Mouse (Mus musculus) embryonic facial prominence, embryonic 13.5 days (tissue): ENCODE measurements around the gene Alpk1. TPM values are rescaled to one million over a fixed set of nuclear protein-coding genes. Genes with fewer than 3 reads are reported as not detected.
A peak's percentile ranks its signal among the peaks of the same experiment; 100 is the strongest.

Experiments used
- ATAC-seq: fragments of 200-750 bp; cut with Nextera tagmentation; 2 replicates; pipeline ENCODE4 v1.8.0; 2017; ENCODE audit warnings: low read depth; ENCODE audit not compliant: insufficient number of reproducible peaks, insufficient read depth, low FRiP score, low TSS enrichment
- H3K27ac ChIP-seq: fragments of 300-500 bp; sonication (generic); 2 replicates; pipeline ENCODE4 v1.5.1; 2015; ENCODE audit warnings: moderate library complexity, mild to moderate bottlenecking, inconsistent platforms
- H3K27me3 ChIP-seq: fragments of 300-500 bp; sonication (generic); 2 replicates; pipeline ENCODE4 v1.6.1; 2015; ENCODE audit warnings: mild to moderate bottlenecking, inconsistent platforms
- H3K36me3 ChIP-seq: fragments of 300-500 bp; sonication (generic); 2 replicates; pipeline ENCODE4 v1.6.1; 2015; ENCODE audit warnings: mild to moderate bottlenecking, inconsistent platforms
- H3K4me1 ChIP-seq: fragments of 300-500 bp; sonication (generic); 2 replicates; pipeline ENCODE4 v1.6.1; 2015; ENCODE audit warnings: inconsistent platforms
- H3K4me2 ChIP-seq: fragments of 300-500 bp; sonication (generic); 2 replicates; pipeline ENCODE4 v1.6.1; 2015; ENCODE audit warnings: moderate library complexity, mild to moderate bottlenecking, inconsistent platforms
- H3K4me3 ChIP-seq: fragments of 300-500 bp; sonication (generic); 2 replicates; pipeline ENCODE4 v1.5.1; 2015; ENCODE audit warnings: mild to moderate bottlenecking, inconsistent platforms
- H3K9ac ChIP-seq: fragments of 300-500 bp; sonication (generic); 2 replicates; pipeline ENCODE4 v1.6.1; 2015; ENCODE audit warnings: mild to moderate bottlenecking, inconsistent platforms
- H3K9me3 ChIP-seq: fragments of 300-500 bp; sonication (generic); 2 replicates; pipeline ENCODE4 v1.6.1; 2016; ENCODE audit warnings: inconsistent platforms
- WGBS: fragments of 180-500 bp; shearing (Covaris S2); methylation state at CpG from one replicate; pipeline ENCODE4 v1.1.7; 2015; ENCODE audit warnings: mixed read lengths; 5-methylcytosine and 5-hydroxymethylcytosine counted together
- polyA plus RNA-seq: library from polyadenylated mRNA; unstranded; fragments of >200 nt; fragmentation: Nextera tagmentation; extraction: Ambion mirVana; gene quantifications from 2 replicates; pipeline ENCODE4 v1.2.1, GENCODE M21; 2015

Alpk1 gene
- polyA plus RNA-seq, 1 experiment from 2014 or later: 2.3 TPM

- ATAC-seq: 0 out of 2 replicates have a peak, but pooled peaks have one; percentile 59
- H3K27ac ChIP-seq: peak overlapping the region; percentile 11; the same call in 1 of the 2 replicates
- peak overlapping the region; percentile 46; the same call in 1 of the 2 replicates for H3K9ac ChIP-seq
- peaks cover 14% of the 10 kb centered on the region for H3K4me1 ChIP-seq
- H3K27me3 ChIP-seq: no peaks in the 10 kb centered on the region
- peak overlapping the region; percentile 34 for H3K4me3 ChIP-seq
- no peaks in the 10 kb centered on the region for H3K9me3 ChIP-seq
- 3% methylated on average over 30 of the region's 30 CpGs for WGBS
- H3K4me2 ChIP-seq: peak overlapping the region; percentile 62
- no peaks in the 10 kb centered on the region for H3K36me3 ChIP-seq
These were observed 74.5 kb downstream of the Alpk1 start for GRCm38 (mm10) chr3:127705515-127706444.

DNA sequence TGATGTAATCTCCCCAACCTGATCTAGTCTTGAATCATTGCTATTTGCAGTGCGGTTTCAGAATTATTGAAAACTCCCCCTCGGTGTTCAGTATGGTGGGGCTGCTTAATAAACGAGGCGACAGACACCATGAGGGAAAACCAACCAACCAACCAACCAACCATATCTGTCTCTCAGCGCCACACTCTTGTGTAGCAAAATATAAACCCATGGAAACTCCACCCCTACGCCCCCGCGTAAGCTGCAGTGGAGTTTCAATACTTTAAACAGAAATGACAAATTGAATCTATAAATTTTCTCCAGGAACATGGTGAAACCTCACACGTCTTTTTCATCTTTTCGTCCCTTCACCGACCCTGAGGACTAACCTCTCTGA, 75.2 kb downstream of the Alpk1 start:
- no peak overlapping the region for H3K27ac ChIP-seq
- H3K4me3 ChIP-seq: peak overlapping the region; percentile 34
- H3K36me3 ChIP-seq: no peaks in the 10 kb centered on the region
- H3K4me1 ChIP-seq: peaks cover 14% of the 10 kb centered on the region
- no peak overlapping the region for H3K9ac ChIP-seq
- H3K4me2 ChIP-seq: peak overlapping the region; percentile 62
- ATAC-seq: no peak
- H3K27me3 ChIP-seq: no peaks in the 10 kb centered on the region
- WGBS: 63% methylated on average over 11 of the region's 11 CpGs
- H3K9me3 ChIP-seq: no peaks in the 10 kb centered on the region

- no peak overlapping the region for H3K4me2 ChIP-seq
- H3K27me3 ChIP-seq: peaks cover 11% of the 10 kb centered on the region
- H3K36me3 ChIP-seq: no peaks in the 10 kb centered on the region
- no peaks in the 10 kb centered on the region for H3K9me3 ChIP-seq
- peaks cover 13% of the 10 kb centered on the region for H3K4me1 ChIP-seq
- H3K9ac ChIP-seq: no peak overlapping the region
- no peak overlapping the region for H3K27ac ChIP-seq
- H3K4me3 ChIP-seq: no peak overlapping the region
- no peak for ATAC-seq
- WGBS: 81% methylated on average over 4 of the region's 4 CpGs
These were observed 79.0 kb downstream of the Alpk1 start for GRCm38 (mm10) chr3:127701196-127701825.

DNA sequence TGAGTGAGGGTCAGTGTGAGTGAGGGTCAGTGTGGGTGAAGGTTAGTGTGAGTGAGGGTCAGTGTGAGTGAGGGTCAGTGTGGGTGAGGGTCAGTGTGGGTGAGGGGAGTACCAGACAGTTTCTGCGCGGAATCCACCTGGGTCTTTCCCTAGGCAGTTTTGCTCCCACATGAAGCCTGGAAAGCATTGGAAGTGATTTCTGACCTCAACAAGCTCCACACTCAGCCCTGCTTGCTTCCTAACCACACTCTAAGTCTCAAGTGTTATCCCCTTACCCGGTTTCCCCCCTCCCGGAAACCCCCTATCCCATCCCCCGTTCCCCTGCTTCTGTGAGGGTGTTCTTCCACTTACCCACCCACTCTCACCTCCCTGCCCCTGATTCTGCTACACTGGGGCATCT, 81.7 kb downstream of the Alpk1 start:
- Histone ChIP-seq H3K9me3 (no peaks in the 10 kb centered on the region), H3K4me1 (peaks cover 5% of the 10 kb centered on the region), H3K9ac (no peak overlapping the region), H3K4me3 (no peak overlapping the region), H3K36me3 (no peaks in the 10 kb centered on the region), H3K4me2 (no peak overlapping the region), H3K27me3 (peaks cover 37% of the 10 kb centered on the region), H3K27ac (no peak overlapping the region)
- WGBS: 82% methylated on average over 5 of the region's 5 CpGs
- ATAC-seq: no peak

- H3K4me3 ChIP-seq: no peak overlapping the region
- 64% methylated on average over 11 of the region's 11 CpGs for WGBS
- H3K27ac ChIP-seq: no peak overlapping the region
- H3K9ac ChIP-seq: no peak overlapping the region
- H3K27me3 ChIP-seq: peaks cover 39% of the 10 kb centered on the region
- no peak for ATAC-seq
- peaks cover 5% of the 10 kb centered on the region for H3K4me1 ChIP-seq
- no peaks in the 10 kb centered on the region for H3K9me3 ChIP-seq
- no peak overlapping the region for H3K4me2 ChIP-seq
- no peaks in the 10 kb centered on the region for H3K36me3 ChIP-seq
These were observed 83.8 kb downstream of the Alpk1 start for GRCm38 (mm10) chr3:127696541-127696940.

DNA sequence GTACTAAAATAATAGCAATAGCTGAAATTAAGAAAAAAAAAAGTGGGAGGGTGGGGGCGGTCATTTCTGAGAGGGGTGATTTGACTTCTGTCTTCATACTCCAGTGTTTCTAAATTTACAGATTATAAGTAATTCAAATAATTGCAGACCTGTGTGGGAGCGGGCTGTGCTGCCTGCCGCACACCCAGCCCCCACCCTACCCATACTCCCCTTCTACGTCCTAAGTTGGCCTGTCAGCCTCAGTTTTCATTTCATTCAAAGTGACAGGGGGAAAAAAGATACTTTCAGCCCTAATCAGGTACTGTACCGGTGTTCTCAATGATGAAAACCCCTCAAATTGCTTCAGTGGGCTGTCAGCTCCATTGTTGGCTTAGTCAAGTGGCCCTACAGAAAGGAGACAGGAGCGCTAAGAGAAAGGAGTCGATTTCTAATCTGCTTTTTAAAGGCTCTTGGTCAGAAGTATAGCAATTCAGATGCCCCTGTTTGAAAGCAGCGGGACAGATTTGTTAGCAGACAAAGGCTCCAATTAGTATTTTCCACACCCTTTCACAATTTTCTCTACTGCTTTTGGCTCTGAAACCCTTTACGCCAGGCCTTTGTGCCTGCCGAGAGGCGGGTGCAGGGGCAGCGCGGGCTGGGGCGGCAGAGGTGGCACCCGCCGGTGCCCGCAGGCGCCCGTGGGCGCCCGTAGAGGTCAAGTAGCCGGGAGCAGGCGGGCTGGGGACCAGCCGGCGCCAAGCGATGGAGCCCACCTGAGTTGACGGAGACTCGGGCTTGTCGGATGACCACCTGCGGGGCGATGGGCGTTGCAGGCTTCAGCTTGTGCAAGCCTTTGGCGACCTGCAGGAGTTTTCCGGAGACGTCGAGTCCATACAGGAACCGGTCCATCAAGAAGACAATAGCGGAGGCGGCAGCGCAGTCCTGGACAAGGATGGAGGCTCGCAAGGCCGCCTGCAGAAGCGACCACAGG, 85.2 kb downstream of the Alpk1 start:
- WGBS: 7% methylated on average over 43 of the region's 43 CpGs
- no peaks in the 10 kb centered on the region for H3K36me3 ChIP-seq
- no peaks in the 10 kb centered on the region for H3K9me3 ChIP-seq
- H3K27me3 ChIP-seq: peaks cover 39% of the 10 kb centered on the region
- peak overlapping the region; percentile 66 for H3K9ac ChIP-seq
- peak overlapping the region; percentile 73 for H3K4me2 ChIP-seq
- no peak for ATAC-seq
- peak overlapping the region; percentile 39 for H3K4me3 ChIP-seq
- H3K27ac ChIP-seq: no peak overlapping the region
- H3K4me1 ChIP-seq: peaks cover 5% of the 10 kb centered on the region

DNA sequence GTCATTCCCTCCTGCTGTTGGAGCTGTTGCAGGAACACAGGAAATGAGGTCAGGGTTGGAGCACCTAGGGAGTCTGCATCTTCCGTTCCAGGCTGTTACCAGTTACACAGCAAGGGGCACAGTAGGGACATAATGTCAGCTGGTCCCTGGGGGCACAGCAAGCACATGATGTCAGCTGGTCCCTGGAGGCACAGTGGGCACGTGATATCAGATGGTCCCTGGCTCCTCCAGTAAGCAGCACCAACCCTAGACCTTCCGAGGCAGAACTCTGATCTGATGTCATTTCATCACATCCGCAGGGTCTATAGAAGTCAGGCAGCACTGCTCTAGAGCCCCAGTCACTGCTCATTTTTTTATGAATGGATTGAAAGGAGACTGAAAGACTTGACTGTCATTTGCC, 89.1 kb downstream of the Alpk1 start:
- no peak overlapping the region for H3K4me3 ChIP-seq
- H3K9me3 ChIP-seq: no peaks in the 10 kb centered on the region
- no peak overlapping the region for H3K9ac ChIP-seq
- WGBS: 61% methylated on average over 4 of the region's 4 CpGs
- no peak overlapping the region for H3K4me2 ChIP-seq
- H3K27me3 ChIP-seq: peaks cover 27% of the 10 kb centered on the region
- no peak overlapping the region for H3K27ac ChIP-seq
- no peaks in the 10 kb centered on the region for H3K36me3 ChIP-seq
- no peak for ATAC-seq
- H3K4me1 ChIP-seq: peaks cover 5% of the 10 kb centered on the region

DNA sequence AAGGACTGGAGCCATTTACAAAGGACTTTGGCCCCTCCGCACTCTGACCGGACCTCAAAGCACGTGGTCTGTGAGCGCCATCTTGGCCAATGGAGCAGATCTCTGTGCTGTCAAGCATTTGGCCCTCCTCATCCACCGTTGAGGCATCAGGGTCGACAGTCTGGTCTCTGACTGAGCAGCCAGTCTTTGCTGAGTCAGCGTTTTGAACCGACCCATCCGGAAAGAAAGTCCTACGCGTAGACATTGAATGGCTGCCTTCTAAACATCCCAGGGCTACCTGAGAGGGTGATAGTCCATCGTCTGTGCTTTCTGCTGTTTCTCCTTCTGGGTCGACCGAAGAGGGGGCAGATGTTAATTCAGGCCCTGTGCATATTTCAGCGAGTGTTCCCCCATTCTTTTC, 100.6 kb downstream of the Alpk1 start:
- no peak overlapping the region for H3K27ac ChIP-seq
- no peaks in the 10 kb centered on the region for H3K4me1 ChIP-seq
- H3K4me3 ChIP-seq: no peak overlapping the region
- no peaks in the 10 kb centered on the region for H3K36me3 ChIP-seq
- no peaks in the 10 kb centered on the region for H3K27me3 ChIP-seq
- no peaks in the 10 kb centered on the region for H3K9me3 ChIP-seq
- no peak for ATAC-seq
- WGBS: 87% methylated on average over 15 of the region's 15 CpGs
- no peak overlapping the region for H3K4me2 ChIP-seq
- H3K9ac ChIP-seq: no peak overlapping the region

GRCm38 (mm10) chr3:127661646-127662531, 118.4 kb downstream of the Alpk1 start:
- Histone ChIP-seq H3K9ac (no peak overlapping the region), H3K4me1 (0 out of 2 replicates have a peak, but pooled peaks cover 3% of the 10 kb centered on the region), H3K9me3 (no peaks in the 10 kb centered on the region), H3K4me3 (no peak overlapping the region), H3K36me3 (no peaks in the 10 kb centered on the region), H3K27ac (no peak overlapping the region), H3K27me3 (no peaks in the 10 kb centered on the region), H3K4me2 (no peak overlapping the region)
- ATAC-seq: no peak
- 56% methylated on average over 22 of the region's 22 CpGs for WGBS

DNA sequence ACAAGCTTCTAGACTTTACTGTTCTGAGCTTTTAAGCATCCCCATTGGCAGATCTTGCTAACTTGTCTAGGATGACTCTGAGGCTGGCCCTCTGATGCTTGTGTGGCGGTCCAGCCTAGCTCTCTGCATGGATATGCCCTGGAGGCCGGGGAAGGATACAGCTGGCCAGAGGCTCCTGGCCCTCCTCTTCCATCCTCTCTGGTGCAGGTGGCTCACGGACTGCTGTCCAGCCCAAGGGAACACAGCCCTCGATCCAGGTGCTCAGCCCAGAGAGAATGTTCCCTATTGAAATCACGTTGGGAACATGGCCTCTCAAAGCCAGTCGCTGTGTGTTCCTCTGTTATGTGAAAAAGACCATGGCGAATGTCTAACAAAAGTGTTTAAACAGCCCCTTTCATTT, 119.6 kb downstream of the Alpk1 start:
- Histone ChIP-seq H3K36me3 (no peaks in the 10 kb centered on the region), H3K4me3 (no peak overlapping the region), H3K9ac (no peak overlapping the region), H3K9me3 (no peaks in the 10 kb centered on the region), H3K27me3 (no peaks in the 10 kb centered on the region), H3K4me2 (no peak overlapping the region), H3K27ac (no peak overlapping the region), H3K4me1 (0 out of 2 replicates have a peak, but pooled peaks cover 3% of the 10 kb centered on the region)
- WGBS: 66% methylated on average over 7 of the region's 7 CpGs
- no peak for ATAC-seq
